Mouse (Mus musculus): Measurements from ENCODE around the gene Vsig2.

Gene Vsig2

GRCm38 (mm10) chr9:37567454-37567853 lies 28.4 kb downstream of the Vsig2 start:
- DNase-seq, result no peak

DNA sequence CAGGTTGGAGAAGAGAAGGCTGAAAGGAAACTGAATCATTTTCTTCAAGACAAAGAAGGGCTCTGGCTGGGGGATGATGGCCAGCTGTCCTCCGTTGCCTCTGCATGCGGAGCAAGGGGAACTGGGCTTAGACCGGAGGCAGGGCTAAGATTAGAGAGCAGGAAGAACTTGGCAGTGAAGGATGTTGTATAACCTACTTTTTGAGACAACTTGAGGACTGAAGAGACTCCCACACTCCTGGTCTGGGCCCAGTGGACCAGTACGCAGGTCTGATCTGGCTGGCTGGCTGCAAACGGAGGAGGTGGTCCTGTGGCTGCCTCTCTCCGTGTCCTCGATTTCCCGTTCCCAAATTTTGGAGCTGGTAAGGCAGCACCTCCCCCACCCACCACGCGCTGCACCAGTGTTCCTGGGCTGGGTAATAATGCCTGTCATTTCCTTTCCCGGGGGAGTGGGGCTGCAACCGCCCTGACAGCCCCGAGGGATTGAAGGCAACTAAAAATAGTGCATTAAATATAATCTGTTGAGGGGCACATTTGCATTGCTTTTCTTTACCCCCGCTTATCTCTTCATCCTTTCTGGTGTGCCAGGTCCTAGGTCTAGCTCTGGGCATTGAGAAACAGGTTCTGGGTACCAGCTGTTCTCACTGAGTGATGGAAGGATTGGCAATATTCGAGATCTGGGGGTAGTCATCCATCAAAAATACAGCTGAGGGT lies 29.0 kb downstream of the Vsig2 start:
- DNase-seq, result peak; percentile 27 to 38

DNA sequence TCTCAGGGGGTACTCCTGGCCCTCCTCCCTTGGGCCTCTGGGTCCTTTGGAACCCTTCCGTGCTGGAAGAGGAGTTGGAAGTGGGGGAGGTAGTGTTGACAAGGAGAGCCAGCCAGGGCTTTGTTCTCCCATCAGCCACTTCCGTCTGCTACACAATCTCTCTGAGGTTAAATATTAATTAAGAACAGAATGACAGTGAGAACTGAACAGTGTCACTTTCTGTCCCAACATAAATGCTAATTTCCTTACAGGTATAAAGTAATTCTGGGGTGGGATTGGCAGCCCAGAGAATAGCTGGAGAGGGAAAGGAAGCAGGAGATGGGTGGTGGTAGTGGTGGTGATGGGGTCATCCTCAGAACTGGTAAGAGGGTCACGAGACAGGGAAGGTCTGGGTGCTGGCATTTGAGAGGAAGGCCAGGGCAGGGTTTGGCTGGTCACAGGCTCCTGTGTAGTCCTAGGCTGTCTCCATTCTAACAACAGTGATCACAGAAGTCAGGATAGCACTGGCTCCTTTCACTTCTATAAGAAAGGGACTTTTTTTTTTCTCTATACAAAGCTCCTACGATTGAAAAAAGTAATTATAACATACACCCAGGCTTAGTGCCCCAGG lies 29.7 kb downstream of the Vsig2 start:
- DNase-seq, result no peak

GRCm38 (mm10) chr9:37569231-37569835 lies 30.3 kb downstream of the Vsig2 start:
- no peak for DNase-seq

- DNase-seq, result no peak
Observed at GRCm38 (mm10) chr9:37572204-37572876, 33.3 kb downstream of the Vsig2 start.

- DNase-seq, result peak; percentile 65 to 68
Observed at GRCm38 (mm10) chr9:37576436-37576930, 37.4 kb downstream of the Vsig2 start.

DNA sequence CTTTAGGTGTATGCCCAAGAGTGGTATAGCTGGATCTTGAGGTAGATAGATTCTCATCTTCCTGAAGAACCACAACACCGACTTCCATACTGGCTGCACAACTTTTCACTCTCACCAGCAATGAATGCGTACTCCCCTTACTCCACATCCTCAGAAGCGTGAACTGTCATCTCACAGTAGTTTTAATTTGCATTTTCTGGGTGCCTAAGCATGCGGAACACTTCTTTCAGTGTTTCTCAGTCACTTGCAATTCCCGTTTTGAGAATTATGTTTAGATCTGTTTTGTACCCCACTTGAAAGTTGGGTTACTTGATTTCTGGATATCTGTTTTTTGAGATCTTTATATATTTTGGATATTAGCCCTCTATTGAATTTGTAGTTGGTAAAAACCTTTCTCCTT lies 44.5 kb downstream of the Vsig2 start:
- peak; percentile 31 to 37 for DNase-seq

DNA sequence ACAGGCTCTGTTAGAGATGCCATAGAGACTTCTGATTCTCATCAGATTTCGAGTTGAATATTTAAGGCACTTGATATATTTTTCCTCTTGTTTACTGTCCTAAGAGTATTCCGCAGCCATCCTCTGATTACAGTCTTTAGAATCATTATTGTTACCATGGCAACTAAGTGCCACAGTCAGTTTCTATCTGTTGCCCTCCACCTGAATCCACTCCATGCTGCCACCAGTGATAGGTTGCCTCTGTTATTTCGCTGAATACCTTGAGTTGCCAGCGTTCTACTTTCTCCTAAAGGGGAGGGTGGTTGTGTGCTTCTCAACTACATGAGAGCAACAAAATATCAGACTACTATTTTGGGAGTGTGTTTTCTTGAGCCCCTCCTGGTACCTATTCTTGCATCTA lies 47.7 kb downstream of the Vsig2 start:
- no peak for DNase-seq

GRCm38 (mm10) chr9:37590381-37590780 lies 51.3 kb downstream of the Vsig2 start:
- DNase-seq, result no peak

DNA sequence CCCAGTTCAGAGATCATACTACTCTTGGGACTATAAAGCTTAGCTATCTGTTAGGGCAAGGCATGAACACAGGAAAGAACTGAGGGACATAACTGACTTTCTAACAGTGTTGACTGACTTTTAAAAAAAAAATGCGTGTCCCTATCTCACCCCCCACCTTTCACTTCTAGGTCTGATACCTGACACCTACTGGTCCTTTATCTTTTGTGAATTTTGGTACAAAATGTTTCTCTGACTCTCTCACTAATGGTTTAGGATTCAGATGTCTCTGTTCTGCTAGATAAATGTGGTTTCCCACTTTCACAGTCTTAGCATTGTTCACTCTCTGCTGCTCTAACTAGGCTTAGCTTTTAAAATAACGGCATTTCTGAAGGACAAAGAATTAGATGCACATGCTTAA lies 53.0 kb downstream of the Vsig2 start:
- no peak for DNase-seq

DNA sequence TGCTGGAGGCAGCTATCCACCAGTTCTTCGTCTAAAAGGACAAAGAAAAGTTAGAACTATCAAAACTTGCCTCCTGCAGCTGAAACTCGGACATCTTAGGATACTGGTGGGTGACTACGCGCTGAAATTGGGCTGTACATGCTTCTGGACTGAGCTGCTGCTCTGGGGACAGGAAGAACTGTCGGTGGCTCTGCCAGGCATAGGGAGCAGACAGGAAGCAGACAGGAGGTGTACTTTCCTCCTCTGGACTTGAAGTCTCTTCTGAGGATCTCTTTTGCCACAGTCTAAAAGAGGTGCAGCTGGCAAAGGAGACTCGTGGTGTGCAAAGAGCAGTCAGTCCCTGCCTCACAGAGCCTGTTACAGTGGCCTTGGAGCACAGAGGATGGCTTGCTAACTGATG lies 53.6 kb downstream of the Vsig2 start:
- no peak for DNase-seq

- DNase-seq, result no peak
Observed at GRCm38 (mm10) chr9:37593690-37594089, 54.6 kb downstream of the Vsig2 start.

Data from B cell, adult 2 months (primary cell).